Mouse (Mus musculus) neural tube, embryonic 12.5 days (tissue): ENCODE measurements around the gene Snx25. TPM values are rescaled to one million over a fixed set of nuclear protein-coding genes. Genes with fewer than 3 reads are reported as not detected.

Experiments
- ATAC-seq: fragments of 200-750 bp; cut with Nextera tagmentation; 2 replicates; pipeline ENCODE4 v1.8.0; 2017; ENCODE audit warnings: low read depth, mild to moderate bottlenecking, moderate TSS enrichment, moderate library complexity; ENCODE audit not compliant: low FRiP score
- H3K27ac ChIP-seq: fragments of 300-500 bp; sonication (generic); 2 replicates; pipeline ENCODE4 v1.5.1; 2016
- H3K27me3 ChIP-seq: fragments of 300-500 bp; sonication (generic); replicated peaks from 2 replicates; pipeline ENCODE4 v1.6.1; 2016; ENCODE audit warnings: mild to moderate bottlenecking
- H3K36me3 ChIP-seq: fragments of 300-500 bp; sonication (generic); 2 replicates; pipeline ENCODE4 v1.6.1; 2016; ENCODE audit warnings: mild to moderate bottlenecking
- H3K4me1 ChIP-seq: fragments of 300-500 bp; sonication (generic); 2 replicates; pipeline ENCODE4 v1.6.1; 2016
- H3K4me2 ChIP-seq: fragments of 300-500 bp; sonication (generic); replicated peaks from 2 replicates; pipeline ENCODE4 v1.6.1; 2016; ENCODE audit warnings: mild to moderate bottlenecking
- H3K4me3 ChIP-seq: fragments of 300-500 bp; sonication (generic); 2 replicates; pipeline ENCODE4 v1.5.1; 2016
- H3K9ac ChIP-seq: fragments of 300-500 bp; sonication (generic); 2 replicates; pipeline ENCODE4 v1.6.1; 2016; ENCODE audit warnings: mild to moderate bottlenecking
- H3K9me3 ChIP-seq: fragments of 300-500 bp; sonication (generic); 2 replicates; pipeline ENCODE4 v1.6.1; 2016; ENCODE audit warnings: mild to moderate bottlenecking
- WGBS: fragments of 180-500 bp; shearing (Covaris S2); methylation state at CpG from one replicate; pipeline ENCODE4 v1.1.7; 2016; 5-methylcytosine and 5-hydroxymethylcytosine counted together
- polyA plus RNA-seq: library from polyadenylated mRNA; unstranded; fragments of >200 nt; fragmentation: Nextera tagmentation; extraction: Ambion mirVana; gene quantifications from 2 replicates; pipeline ENCODE4 v1.2.1, GENCODE M21; 2016

The Snx25 gene
- 6.7 and 9.1 TPM in 2 replicates for polyA plus RNA-seq

DNA sequence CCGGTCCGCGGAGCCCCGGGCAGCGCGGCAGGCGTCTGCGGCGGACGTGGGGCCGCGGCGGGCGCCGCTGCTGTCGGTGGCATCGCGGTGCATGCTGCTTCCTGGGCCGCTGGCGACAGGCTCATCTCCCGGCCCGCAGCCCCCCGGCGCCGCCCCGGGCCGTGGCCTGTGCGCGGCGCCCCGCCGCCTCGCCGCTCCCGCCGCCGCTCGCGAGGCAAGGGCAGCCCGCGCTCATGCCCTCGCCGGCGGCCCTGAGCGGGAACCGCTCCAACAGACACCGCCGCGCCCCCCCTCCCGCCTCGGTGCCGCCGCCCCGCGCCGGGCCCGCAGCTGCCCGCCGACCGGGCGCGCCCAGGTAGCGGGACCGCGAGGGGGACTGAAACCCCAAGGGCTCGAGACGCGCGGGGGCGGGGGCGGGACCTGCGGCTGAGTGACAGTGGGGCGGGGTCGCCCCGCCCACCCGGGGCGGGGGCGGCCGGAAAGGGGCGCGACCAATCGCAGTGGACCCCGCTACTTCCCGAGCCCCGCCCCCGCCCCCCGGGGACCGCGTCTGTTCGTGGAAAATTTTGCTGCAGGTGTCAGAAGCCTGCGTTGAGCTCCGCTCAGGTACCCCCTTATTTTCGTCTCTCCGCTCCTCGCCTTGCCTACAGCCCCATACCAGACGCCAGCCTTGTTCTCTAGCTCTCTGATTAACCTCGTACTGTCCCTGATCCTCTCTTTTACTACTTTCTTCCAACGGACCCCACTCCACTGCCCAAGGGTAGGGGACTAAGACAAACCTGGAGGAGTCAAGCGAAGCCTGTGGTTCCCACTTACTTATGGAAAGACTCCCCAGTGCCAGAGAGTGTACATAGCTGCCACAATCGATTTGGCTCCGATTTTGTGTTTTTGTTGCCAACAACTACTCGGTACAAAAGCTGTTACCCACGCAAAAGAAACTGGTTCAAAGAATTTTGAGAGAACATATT, at the start of gene Snx25:
Gene Snx25, minus strand, starts transcription at position 96 of the 968 bp plus-strand sequence.
- Histone ChIP-seq H3K4me1 (peaks cover 7% of the 10 kb centered on the region), H3K27ac (peak within 1 kb of the TSS; percentile 46; the same call in 1 of the 2 replicates), H3K4me2 (peak within 1 kb of the TSS; percentile 89), H3K9me3 (no peaks in the 10 kb centered on the region), H3K36me3 (no peaks in the 10 kb centered on the region), H3K9ac (peak within 1 kb of the TSS; percentile 87), H3K4me3 (peak within 1 kb of the TSS; percentile 87), H3K27me3 (no peaks in the 10 kb centered on the region)
- peak; percentile 88 for ATAC-seq
- 2% methylated on average over 84 of the region's 103 CpGs for WGBS

DNA sequence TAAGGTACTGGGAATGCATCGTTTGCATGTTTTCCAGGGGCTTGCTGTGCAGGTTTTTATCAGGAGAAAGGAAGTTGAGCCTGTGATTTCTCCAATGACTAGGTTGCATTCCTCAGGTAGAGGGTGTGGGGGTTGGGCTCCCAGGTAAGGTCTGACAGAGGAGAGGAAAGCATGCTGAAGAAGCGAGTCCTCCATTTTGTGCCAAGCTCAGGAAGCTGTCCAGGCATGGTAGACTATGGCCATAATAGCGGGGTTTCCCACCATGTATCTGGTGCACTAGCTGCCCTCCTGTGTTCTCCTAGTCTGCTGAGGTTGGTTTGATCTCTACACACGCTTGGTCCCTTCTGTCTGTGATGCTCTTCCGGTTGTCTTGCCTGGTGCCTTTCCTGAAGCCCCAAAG, 45.7 kb upstream of the Snx25 start:
- no peaks in the 10 kb centered on the region for H3K4me1 ChIP-seq
- no peak for ATAC-seq
- peaks cover 23% of the 10 kb centered on the region for H3K36me3 ChIP-seq
- H3K27me3 ChIP-seq = no peaks in the 10 kb centered on the region
- no peak overlapping the region for H3K27ac ChIP-seq
- no peak overlapping the region for H3K4me2 ChIP-seq
- WGBS = 89% methylated on average over 5 of the region's 5 CpGs
- H3K4me3 ChIP-seq = no peak overlapping the region
- H3K9ac ChIP-seq = no peak overlapping the region
- no peaks in the 10 kb centered on the region for H3K9me3 ChIP-seq

DNA sequence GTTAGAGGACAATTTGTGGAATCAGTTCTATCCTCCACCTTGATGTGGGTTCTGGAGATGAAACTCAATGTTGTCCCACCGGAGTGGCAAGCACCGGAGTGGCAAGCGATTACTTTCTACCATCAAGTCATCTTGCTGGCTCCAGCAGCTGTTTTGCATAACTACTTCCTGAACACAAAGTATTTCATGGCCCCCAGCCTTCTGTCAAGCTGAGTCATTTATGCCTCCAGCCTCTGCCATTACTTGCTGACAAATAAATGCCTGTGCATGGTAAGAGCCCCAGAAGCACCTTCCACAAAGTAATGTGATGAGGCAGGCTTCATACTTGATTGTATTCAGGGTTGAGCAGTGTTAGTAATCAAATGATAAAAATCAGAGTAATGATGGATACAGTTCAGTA, 44.9 kb upstream of the Snx25 start:
- Histone ChIP-seq H3K36me3 (peaks cover 21% of the 10 kb centered on the region), H3K27ac (no peak overlapping the region), H3K4me1 (no peaks in the 10 kb centered on the region), H3K9ac (no peak overlapping the region), H3K27me3 (no peaks in the 10 kb centered on the region), H3K4me3 (no peak overlapping the region), H3K9me3 (no peaks in the 10 kb centered on the region), H3K4me2 (no peak overlapping the region)
- WGBS = 95% methylated on average over 3 of the region's 3 CpGs
- no peak for ATAC-seq

DNA sequence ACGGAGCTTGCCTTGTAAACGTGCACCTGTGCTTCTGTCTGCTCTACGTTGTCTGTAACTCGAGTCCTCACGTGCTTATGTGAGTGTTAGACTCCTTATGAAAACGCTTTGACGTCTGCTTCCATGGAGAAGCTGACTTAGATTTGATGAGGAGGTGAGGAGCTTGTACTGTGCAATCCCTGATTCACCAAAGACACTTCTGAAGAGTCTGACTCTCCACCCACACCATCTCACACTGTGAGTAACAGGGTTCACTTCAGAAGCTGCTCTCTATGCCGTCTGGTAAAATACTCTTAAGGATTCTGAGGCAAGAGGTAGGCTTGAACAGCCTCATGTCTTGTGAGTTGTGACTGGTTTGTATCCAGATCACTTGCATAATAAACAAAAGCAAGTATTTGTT, 41.1 kb upstream of the Snx25 start:
- 88% methylated on average over 8 of the region's 8 CpGs for WGBS
- no peak overlapping the region for H3K27ac ChIP-seq

DNA sequence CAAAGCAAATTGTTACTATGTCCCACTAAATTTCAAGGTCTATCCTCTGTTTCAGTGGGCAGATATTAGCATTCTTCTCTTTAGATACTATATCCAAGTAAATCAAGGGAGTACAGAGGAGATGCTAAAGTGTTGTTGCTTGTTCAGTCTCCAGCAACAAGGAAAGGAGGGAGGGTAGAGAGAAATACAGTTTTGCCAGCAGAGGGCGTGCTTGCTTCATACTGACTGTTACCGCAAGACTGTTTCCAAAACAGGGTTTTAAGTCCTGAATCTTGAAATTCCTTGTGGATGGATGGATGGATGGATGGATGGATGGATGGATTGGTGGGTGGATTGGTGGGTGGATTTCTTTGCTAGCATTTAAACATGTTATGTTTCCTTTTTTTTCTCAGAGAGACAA, 33.4 kb upstream of the Snx25 start:
- H3K4me3 ChIP-seq = no peak overlapping the region
- no peaks in the 10 kb centered on the region for H3K27me3 ChIP-seq
- H3K4me1 ChIP-seq = no peaks in the 10 kb centered on the region
- no peak overlapping the region for H3K27ac ChIP-seq
- no peak overlapping the region for H3K4me2 ChIP-seq
- 0 out of 2 replicates have a peak, but pooled peaks cover 4% of the 10 kb centered on the region for H3K36me3 ChIP-seq
- H3K9ac ChIP-seq = no peak overlapping the region
- WGBS = 7% methylated on average over 2 of the region's 2 CpGs
- no peaks in the 10 kb centered on the region for H3K9me3 ChIP-seq
- no peak for ATAC-seq

More for the DNA sequence above, 41.1 kb upstream of the Snx25 start:
- no peak overlapping the region for H3K4me2 ChIP-seq
- H3K4me3 ChIP-seq = no peak overlapping the region
- peaks cover 17% of the 10 kb centered on the region for H3K36me3 ChIP-seq
- no peaks in the 10 kb centered on the region for H3K4me1 ChIP-seq
- no peak overlapping the region for H3K9ac ChIP-seq
- no peaks in the 10 kb centered on the region for H3K27me3 ChIP-seq
- ATAC-seq = no peak
- H3K9me3 ChIP-seq = no peaks in the 10 kb centered on the region

DNA sequence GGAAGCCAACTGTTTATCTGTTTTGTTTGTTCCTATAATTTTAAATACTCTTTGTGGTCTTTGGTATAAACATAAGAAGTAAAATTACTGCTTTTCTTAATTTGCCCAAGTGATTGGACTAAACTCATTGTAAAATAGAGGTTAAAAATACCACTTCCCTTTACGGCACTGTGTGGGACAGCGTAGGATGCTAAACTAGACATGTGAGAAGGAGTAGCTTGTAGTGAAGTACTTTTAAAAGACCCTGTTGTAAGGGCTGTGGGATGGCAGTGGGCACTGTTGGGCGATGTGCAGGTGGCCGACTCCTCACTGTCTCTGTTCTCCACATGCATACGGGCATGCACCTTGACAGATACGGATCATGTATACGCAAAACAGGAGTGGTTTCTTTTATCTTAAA, 28.2 kb upstream of the Snx25 start:
- H3K9me3 ChIP-seq = no peaks in the 10 kb centered on the region
- no peak overlapping the region for H3K4me2 ChIP-seq
- 96% methylated on average over 7 of the region's 7 CpGs for WGBS
- H3K4me3 ChIP-seq = no peak overlapping the region
- H3K27me3 ChIP-seq = no peaks in the 10 kb centered on the region
- H3K9ac ChIP-seq = no peak overlapping the region
- ATAC-seq = no peak
- H3K27ac ChIP-seq = no peak overlapping the region
- H3K4me1 ChIP-seq = no peaks in the 10 kb centered on the region
- 0 out of 2 replicates have a peak, but pooled peaks cover 9% of the 10 kb centered on the region for H3K36me3 ChIP-seq

DNA sequence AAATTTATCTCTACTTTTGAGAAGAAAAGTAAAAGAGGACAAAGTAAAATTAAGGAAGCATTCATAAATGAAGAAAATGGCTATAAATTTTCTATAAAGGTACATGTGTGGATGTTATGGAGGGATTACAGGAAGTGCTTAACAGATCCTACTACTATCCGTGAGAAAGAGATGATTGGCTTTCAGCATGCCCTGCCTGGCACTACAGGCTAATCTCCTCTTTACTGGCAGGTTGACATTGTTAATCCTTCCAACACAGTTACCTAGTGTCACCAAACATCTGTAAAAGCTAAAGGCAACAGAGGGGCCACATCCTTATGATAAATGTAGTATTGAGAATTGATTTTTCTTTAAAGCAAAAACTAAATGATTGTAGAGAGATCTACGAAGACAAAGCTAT, 21.7 kb upstream of the Snx25 start:
- Histone ChIP-seq H3K4me2 (no peak overlapping the region), H3K36me3 (peaks cover 19% of the 10 kb centered on the region), H3K9me3 (no peaks in the 10 kb centered on the region), H3K27ac (no peak overlapping the region), H3K4me1 (no peaks in the 10 kb centered on the region), H3K4me3 (no peak overlapping the region), H3K27me3 (no peaks in the 10 kb centered on the region), H3K9ac (no peak overlapping the region)
- ATAC-seq = no peak
- WGBS = 85% methylated on average over 2 of the region's 2 CpGs

DNA sequence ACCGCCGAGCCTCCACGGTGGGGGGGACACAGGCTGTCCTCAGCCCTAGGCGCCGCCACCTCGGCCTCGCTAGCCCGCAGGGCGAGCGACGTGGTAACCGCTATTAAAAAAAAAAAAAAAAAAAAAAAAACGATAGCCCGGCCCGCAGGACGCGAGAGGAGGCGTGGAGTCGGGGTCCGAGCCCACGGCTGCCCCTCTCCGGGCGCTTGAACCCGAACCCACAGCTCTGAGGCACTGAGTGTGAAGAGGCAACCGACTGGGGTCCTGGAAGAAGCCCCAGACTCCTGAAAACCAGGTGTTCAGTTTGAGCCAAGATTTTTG, 11.9 kb upstream of the Snx25 start:
- Histone ChIP-seq H3K4me1 (peaks cover 5% of the 10 kb centered on the region; the same call in 1 of the 2 replicates), H3K36me3 (no peaks in the 10 kb centered on the region), H3K4me2 (peak overlapping the region; percentile 67), H3K27ac (peak overlapping the region; percentile 72; the same call in 1 of the 2 replicates), H3K27me3 (no peaks in the 10 kb centered on the region), H3K9ac (peak overlapping the region; percentile 81), H3K4me3 (peak overlapping the region; percentile 69), H3K9me3 (no peaks in the 10 kb centered on the region)
- 0% methylated on average over 25 of the region's 25 CpGs for WGBS
- ATAC-seq = peak; percentile 18; the same call in 1 of the 2 replicates

DNA sequence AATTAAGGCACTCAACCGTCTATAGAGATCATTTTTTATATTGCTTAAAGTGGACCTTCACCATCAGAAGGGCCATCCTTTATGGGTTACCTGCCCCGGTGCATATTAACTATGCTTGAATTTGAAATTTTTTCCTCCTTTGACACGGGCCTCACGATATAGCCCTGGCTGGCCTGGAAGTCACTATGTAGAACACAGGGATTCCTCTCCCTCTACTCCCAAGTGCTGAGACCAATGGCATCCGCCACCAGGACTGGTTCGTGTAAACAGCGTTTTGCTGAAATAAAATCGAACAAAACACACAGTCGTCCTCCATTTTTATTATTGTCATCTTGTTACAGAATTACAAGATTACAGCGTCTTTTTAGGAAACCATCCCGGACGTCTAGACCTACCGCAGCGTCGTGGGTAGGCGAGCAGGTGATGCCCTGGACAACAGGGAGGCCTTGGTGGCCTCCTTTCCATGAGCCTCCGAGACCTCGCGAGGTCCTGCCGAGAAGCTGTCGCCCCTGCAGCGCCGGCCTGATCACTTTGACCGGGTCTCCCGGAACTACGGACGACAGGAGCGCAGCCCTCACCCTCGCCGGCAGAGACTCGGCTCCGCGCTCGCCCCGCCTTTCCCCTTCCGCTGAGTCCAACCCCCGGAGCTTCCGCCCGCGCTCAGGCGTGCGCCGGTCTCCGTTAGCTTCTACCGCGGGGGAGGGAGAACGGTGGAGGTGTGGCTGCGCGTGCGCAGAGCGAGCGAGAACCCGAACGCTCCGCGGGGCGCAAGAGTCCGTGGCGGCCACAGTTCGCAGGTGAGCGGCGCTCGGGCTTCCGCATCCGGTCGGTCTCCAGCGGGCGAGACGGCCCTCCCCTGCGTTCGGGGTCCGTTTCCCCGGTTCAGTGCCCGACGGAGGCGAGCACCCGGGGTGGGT, 11.3 kb upstream of the Snx25 start:
- peaks cover 5% of the 10 kb centered on the region; the same call in 1 of the 2 replicates for H3K4me1 ChIP-seq
- 0 out of 2 replicates have a peak, but pooled peaks cover 3% of the 10 kb centered on the region for H3K9me3 ChIP-seq
- peak overlapping the region; percentile 67 for H3K4me2 ChIP-seq
- WGBS = 2% methylated on average over 77 of the region's 77 CpGs
- peak; percentile 98 for ATAC-seq
- peak overlapping the region; percentile 72; the same call in 1 of the 2 replicates for H3K27ac ChIP-seq
- no peaks in the 10 kb centered on the region for H3K27me3 ChIP-seq
- H3K9ac ChIP-seq = peak overlapping the region; percentile 81
- no peaks in the 10 kb centered on the region for H3K36me3 ChIP-seq
- H3K4me3 ChIP-seq = peak overlapping the region; percentile 69

DNA sequence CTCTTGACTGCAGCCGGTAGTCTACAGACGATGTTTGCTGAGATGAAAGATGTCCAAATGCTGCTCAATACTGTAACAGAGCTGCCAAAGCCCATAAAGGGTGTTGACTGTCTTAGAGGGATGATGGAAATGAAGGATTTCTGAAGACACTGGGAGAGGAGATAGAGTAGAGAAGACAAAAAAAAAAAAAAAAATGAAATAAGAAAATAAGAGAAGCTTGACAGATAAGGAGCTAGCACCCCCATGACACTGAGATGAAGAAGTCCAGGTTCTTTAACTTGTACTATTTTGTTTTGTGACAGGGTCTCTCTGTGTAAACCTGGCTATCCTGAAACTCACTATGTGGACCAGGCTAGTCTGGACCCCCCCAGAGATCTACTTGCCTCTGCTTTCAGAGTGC, 1.1 kb upstream of the Snx25 start:
- Histone ChIP-seq H3K4me3 (no peak overlapping the region), H3K27ac (no peak overlapping the region), H3K36me3 (peaks cover 2% of the 10 kb centered on the region; the same call in 1 of the 2 replicates), H3K4me1 (peaks cover 7% of the 10 kb centered on the region), H3K27me3 (no peaks in the 10 kb centered on the region), H3K9me3 (no peaks in the 10 kb centered on the region), H3K9ac (no peak overlapping the region), H3K4me2 (peak overlapping the region; percentile 89; the same call in 1 of the 2 replicates)
- 40% methylated on average over 2 of the region's 2 CpGs for WGBS
- no peak for ATAC-seq

DNA sequence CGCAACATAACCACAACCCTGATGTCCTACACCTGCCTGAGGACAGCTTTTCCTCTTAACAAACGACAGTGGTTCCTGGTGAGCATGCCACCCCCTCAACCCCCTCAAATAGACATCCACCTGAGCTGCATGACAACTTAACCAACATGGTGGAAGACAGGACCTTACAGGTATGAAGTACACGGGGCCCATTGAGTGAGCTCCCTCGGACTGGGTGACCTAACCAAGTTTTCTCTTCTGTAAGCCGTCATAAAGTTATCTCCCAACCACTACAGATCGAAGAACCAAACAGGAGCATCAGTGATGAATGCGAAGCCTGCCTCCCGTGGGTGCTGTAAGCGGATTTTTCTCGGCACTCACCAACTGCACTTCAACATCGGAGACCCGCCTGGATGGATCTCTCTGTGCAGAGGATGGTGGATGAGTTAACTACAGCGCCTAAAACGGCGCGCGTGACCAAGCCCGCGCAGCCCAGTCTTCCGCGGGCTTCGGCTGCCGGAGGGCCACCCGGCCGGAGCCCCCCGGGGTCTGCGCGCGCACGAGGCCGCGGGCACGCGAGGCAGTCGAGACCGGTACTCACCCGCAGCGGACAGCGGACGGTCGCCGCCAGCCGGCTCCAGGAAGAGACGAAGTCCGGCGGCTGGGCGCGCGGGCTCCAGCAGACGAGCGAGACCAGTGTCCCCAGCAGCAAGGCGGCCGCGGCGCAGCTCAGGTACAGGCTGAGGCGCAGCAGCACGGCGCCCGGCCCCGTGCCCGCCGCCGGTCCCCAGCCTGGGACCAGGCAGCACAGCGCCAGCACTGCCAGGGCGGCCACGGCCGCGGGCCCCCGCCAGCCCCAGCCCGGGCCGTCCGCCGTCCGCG, 527 bp downstream of the Snx25 start, which contains the start of gene Cfap97:
Gene Cfap97, plus strand, starts transcription at position 570 of the 861 bp plus-strand sequence.
- 1% methylated on average over 71 of the region's 75 CpGs for WGBS
- ATAC-seq = peak; percentile 88
- H3K27ac ChIP-seq = peak within 1 kb of the TSS; percentile 46; the same call in 1 of the 2 replicates

More for the DNA sequence above, 527 bp downstream of the Snx25 start, which contains the start of gene Cfap97:
- Histone ChIP-seq H3K9me3 (no peaks in the 10 kb centered on the region), H3K4me2 (peak within 1 kb of the TSS; percentile 89), H3K9ac (peak within 1 kb of the TSS; percentile 87), H3K4me3 (peak within 1 kb of the TSS; percentile 87), H3K4me1 (peaks cover 7% of the 10 kb centered on the region), H3K36me3 (no peaks in the 10 kb centered on the region), H3K27me3 (no peaks in the 10 kb centered on the region)
